Mouse (Mus musculus) thymus, adult 2 months (tissue): ENCODE results near the gene Paip2b. TPM values are rescaled to one million over a fixed set of nuclear protein-coding genes. Genes with fewer than 3 reads are reported as not detected.

Experiments
- DNase-seq: peaks from one replicate; pipeline ENCODE4 v3.0.0; 2021
- H3K27ac ChIP-seq: fragments of 200-500 bp; 2 replicates; pipeline ENCODE4 v1.5.1; 2012; ENCODE audit warnings: low read length, control low read depth; ENCODE audit not compliant: control insufficient read depth, insufficient read depth
- H3K27me3 ChIP-seq: fragments of 200-500 bp; 2 replicates; pipeline ENCODE4 v1.6.1; 2012; ENCODE audit warnings: mild to moderate bottlenecking, low read length, moderate library complexity, mixed read lengths; ENCODE audit not compliant: control insufficient read depth, insufficient read depth
- H3K36me3 ChIP-seq: fragments of 200-500 bp; 2 replicates; pipeline ENCODE4 v1.6.1; 2012; ENCODE audit warnings: mild to moderate bottlenecking, low read length, moderate library complexity; ENCODE audit not compliant: control insufficient read depth, insufficient read depth
- H3K4me1 ChIP-seq: fragments of 200-500 bp; replicated peaks from 2 replicates; pipeline ENCODE4 v1.6.1; 2012; ENCODE audit warnings: low read length; ENCODE audit not compliant: control insufficient read depth, insufficient read depth
- H3K4me3 ChIP-seq: fragments of 200-500 bp; 2 replicates; pipeline ENCODE4 v1.5.1; 2012; ENCODE audit warnings: mild to moderate bottlenecking, low read length, control low read depth, moderate library complexity; ENCODE audit not compliant: control insufficient read depth, insufficient read depth
- CTCF ChIP-seq: fragments of 200-500 bp; IDR thresholded peaks from 2 replicates; pipeline ENCODE4 v1.5.1; 2012; ENCODE audit warnings: mild to moderate bottlenecking, control low read depth, low read length, moderate library complexity, borderline replicate concordance; ENCODE audit not compliant: control insufficient read depth, poor library complexity, insufficient read depth; ENCODE audit errors: extremely low read depth
- POLR2A ChIP-seq: fragments of 200-500 bp; IDR thresholded peaks from 2 replicates; pipeline ENCODE4 v1.6.1; 2012; ENCODE audit warnings: mild to moderate bottlenecking, low read length, control low read depth, moderate library complexity; ENCODE audit not compliant: control insufficient read depth, poor library complexity, insufficient read depth; ENCODE audit errors: extremely low read depth
- WGBS: fragments of 180-500 bp; shearing (Covaris S2); methylation state at CpG from one replicate; pipeline ENCODE4 v1.1.7; 2018; 5-methylcytosine and 5-hydroxymethylcytosine counted together
- polyA plus RNA-seq: library from polyadenylated mRNA; depleted of rRNA; stranded (reverse); fragments of >200 nt; gene quantifications from 2 replicates; pipeline ENCODE4 v1.2.3, GENCODE M21; 2012; rRNA removed

Paip2b gene
- polyA plus RNA-seq, 1 experiment = 15.2 TPM

GRCm38 (mm10) chr6:83774126-83774525 is 57.4 kb downstream of the Paip2b start:
- Histone ChIP-seq H3K4me1 (peaks cover 11% of the 10 kb centered on the region), H3K4me3 (no peak overlapping the region), H3K36me3 (peaks cover 8% of the 10 kb centered on the region), H3K27ac (no peak overlapping the region), H3K27me3 (no peaks in the 10 kb centered on the region)
- TF ChIP-seq CTCF (no peak), POLR2A (no peak)
- WGBS = 63% methylated on average over 9 of the region's 9 CpGs
- no peak for DNase-seq

DNA sequence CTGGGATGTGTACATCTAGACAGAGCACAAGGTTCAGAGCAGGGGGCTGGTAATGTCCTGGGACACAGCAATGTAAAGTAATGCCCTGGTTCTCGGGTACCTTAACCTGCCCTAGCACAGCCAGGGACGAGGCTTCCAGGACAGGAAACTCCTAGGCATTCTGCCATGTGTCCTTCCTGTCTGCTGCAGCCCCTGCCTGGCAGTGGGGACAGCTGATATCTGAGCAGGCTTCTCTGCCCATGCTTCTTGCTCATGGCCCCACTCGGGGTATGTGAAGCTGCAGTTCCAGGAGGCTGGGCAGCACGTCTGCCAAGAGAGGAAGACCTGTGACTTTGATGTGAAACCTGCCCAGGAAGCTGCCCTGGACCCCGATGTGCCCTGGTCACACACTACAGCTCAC is 63.1 kb downstream of the Paip2b start:
- no peak for TF ChIP-seq POLR2A
- no peak for TF ChIP-seq CTCF
- H3K27ac ChIP-seq = no peak overlapping the region
- 64% methylated on average over 5 of the region's 5 CpGs for WGBS
- no peak for DNase-seq
- no peaks in the 10 kb centered on the region for H3K27me3 ChIP-seq
- H3K36me3 ChIP-seq = peaks cover 12% of the 10 kb centered on the region
- H3K4me1 ChIP-seq = peaks cover 2% of the 10 kb centered on the region; the same call in 1 of the 2 replicates
- H3K4me3 ChIP-seq = no peak overlapping the region

DNA sequence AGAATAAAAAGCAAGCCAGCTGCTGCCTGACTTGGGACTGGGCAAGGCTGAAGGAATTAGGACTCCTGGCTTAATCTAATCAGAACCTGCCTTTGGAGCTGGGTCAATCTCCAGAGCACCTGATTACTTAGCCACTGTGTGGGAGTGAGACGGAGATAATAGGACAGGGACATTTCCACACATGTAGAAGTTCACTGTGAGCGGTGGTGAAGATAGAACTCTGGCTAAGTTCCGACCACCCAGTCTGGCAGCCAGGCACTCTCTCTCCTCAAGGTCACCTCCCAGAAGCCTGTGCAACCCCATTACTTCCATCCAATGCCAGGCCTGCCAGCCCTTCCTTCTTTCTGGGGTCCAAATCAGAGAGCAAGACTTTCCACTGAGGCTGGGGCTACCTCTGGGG is 64.6 kb downstream of the Paip2b start:
- TF ChIP-seq POLR2A (no peak), CTCF (no peak)
- WGBS = 97% methylated on average over 3 of the region's 3 CpGs
- Histone ChIP-seq H3K27ac (no peak overlapping the region), H3K4me1 (peaks cover 7% of the 10 kb centered on the region), H3K4me3 (no peak overlapping the region), H3K36me3 (peaks cover 12% of the 10 kb centered on the region), H3K27me3 (no peaks in the 10 kb centered on the region; the same call in 1 of the 2 replicates)
- no peak for DNase-seq

- peak; percentile 40 for DNase-seq
- H3K4me3 ChIP-seq = no peak overlapping the region
- TF ChIP-seq POLR2A = no peak
- no peak for TF ChIP-seq CTCF
- H3K36me3 ChIP-seq = no peaks in the 10 kb centered on the region
- peaks cover under 1% of the 10 kb centered on the region; the same call in 1 of the 2 replicates for H3K27me3 ChIP-seq
- WGBS = 11% methylated on average over 35 of the region's 35 CpGs
- no peak overlapping the region for H3K27ac ChIP-seq
- H3K4me1 ChIP-seq = peaks cover 10% of the 10 kb centered on the region
Measured at GRCm38 (mm10) chr6:83762880-83763431, 68.6 kb downstream of the Paip2b start.

DNA sequence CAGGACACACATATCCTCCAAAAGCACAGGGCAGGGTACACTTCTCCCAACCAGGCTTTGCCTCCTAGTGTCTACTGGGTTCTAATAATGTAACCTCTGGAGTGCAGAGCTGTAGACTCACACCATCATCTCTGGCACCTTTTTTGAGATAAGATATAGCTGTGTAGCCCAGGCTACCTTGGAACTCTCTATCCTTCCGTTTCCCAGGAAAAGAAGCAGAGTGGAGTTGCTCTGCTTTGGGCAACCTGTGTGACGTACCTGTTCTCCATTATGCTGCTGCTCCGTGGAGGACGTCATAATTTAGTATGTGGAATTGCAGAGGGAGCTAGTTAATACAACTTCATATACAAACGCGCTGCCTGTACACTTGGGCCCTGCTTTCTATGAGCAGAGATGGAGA is 69.2 kb downstream of the Paip2b start, which contains the start of gene Ankrd53:
TSS of gene Ankrd53 (plus strand) at position 301 of the 400 bp plus-strand sequence.
- Histone ChIP-seq H3K36me3 (no peaks in the 10 kb centered on the region), H3K4me3 (no peak within 1 kb of the TSS), H3K4me1 (peaks cover 10% of the 10 kb centered on the region), H3K27ac (no peak within 1 kb of the TSS), H3K27me3 (peaks cover 5% of the 10 kb centered on the region; the same call in 1 of the 2 replicates)
- no peak for TF ChIP-seq CTCF
- TF ChIP-seq POLR2A = no peak
- 40% methylated on average over 6 of the region's 6 CpGs for whole genome bisulfite sequencing
- no peak for DNase-seq

- Histone ChIP-seq H3K27me3 (peaks cover 5% of the 10 kb centered on the region; the same call in 1 of the 2 replicates), H3K36me3 (no peaks in the 10 kb centered on the region), H3K27ac (no peak overlapping the region), H3K4me3 (no peak overlapping the region), H3K4me1 (no peaks in the 10 kb centered on the region)
- 91% methylated on average over 9 of the region's 9 CpGs for WGBS
- TF ChIP-seq CTCF (no peak), POLR2A (no peak)
- no peak for DNase-seq
Measured at GRCm38 (mm10) chr6:83756051-83756450, 75.5 kb downstream of the Paip2b start.

Other genes starting within 250 kb of the Paip2b start
- gene Clec4f, start 175.6 kb downstream of the Paip2b start, polyA plus RNA-seq = 0.47 and 0.51 TPM in 2 replicates
- 3.8 and 6.0 TPM in 2 replicates for gene Cd207, start 153.9 kb downstream of the Paip2b start, polyA plus RNA-seq
- 0.08 and 0.23 TPM in 2 replicates for gene Vax2, start 120.5 kb downstream of the Paip2b start, polyA plus RNA-seq
- gene Atp6v1b1, start 88.8 kb downstream of the Paip2b start, polyA plus RNA-seq = 0.35 and 0.36 TPM in 2 replicates
- 0.05 TPM in 1 of 2 replicates, not detected in the other for gene Ankrd53, start 69.1 kb downstream of the Paip2b start, polyA plus RNA-seq
- gene Tex261, start 55.9 kb downstream of the Paip2b start, polyA plus RNA-seq = 183 and 190 TPM in 2 replicates
- gene Nagk, start 36.8 kb downstream of the Paip2b start, polyA plus RNA-seq = 15.7 and 18.7 TPM in 2 replicates
- gene Zfp638, start 35.4 kb upstream of the Paip2b start, polyA plus RNA-seq = 21.3 and 24.2 TPM in 2 replicates
- 4.8 and 6.2 TPM in 2 replicates for gene Dysf, start 176.8 kb upstream of the Paip2b start, polyA plus RNA-seq